8 mouse cellular contexts compared by ENCODE assay signal in the genomic region with DNA sequence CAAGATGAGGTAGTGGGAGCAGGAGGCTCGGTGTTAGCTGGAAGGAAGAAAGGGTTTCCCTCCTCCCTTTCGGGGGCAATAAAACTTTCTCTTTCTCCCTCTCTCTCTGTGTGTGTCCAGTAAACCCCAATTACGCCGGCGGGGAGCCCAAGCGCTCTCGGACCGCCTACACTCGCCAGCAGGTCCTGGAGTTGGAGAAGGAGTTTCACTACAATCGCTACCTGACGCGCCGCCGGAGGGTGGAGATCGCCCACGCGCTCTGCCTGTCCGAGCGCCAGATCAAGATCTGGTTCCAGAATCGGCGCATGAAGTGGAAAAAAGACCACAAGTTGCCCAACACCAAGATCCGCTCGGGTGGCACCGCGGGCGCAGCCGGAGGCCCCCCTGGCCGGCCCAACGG. TPM values are rescaled to one million over a fixed set of nuclear protein-coding genes. Genes with fewer than 3 reads are reported as not detected.
A peak's percentile ranks its signal among the peaks of the same experiment; 100 is the strongest.
DNase-seq lines count a peak whose midpoint lies in the region; ATAC-seq and TF ChIP-seq lines count a peak whose summit lies in the region.
"Had no signal": no experiment of that assay in that cellular context is flagged by ENCODE, and none has a peak within 500 bp of the region (broad histone marks: within the 10 kb centered on the region; RNA-seq: fewer than 3 reads in every experiment).

No protein-coding gene starts in this region.

- ATAC-seq in lung, postnatal 0 days = peak; percentile 15

- peak overlapping the region; percentile 95 for H3K27ac ChIP-seq in lung, postnatal 0 days (ENCODE audit: low read length)

- TF ChIP-seq EP300 in lung, postnatal 0 days (IDR thresholded peaks at IDR 0.05) = no peak

- peaks cover 30% of the 10 kb centered on the region for H3K4me1 ChIP-seq in E14TG2a.4 (replicated peaks; ENCODE audit: low read depth, low read length)
- H3K4me1 ChIP-seq in lung, postnatal 0 days (ENCODE audit: insufficient read depth, low read depth, low read length) = no peaks in the 10 kb centered on the region; the same call in 1 of the 2 replicates

- H3K4me3 ChIP-seq in E14TG2a.4 (replicated peaks; ENCODE audit: low read length) = peak overlapping the region; percentile 37; the same call in 1 of the 2 replicates
- peak overlapping the region; percentile 60 for H3K4me3 ChIP-seq in lung, postnatal 0 days (ENCODE audit: low read depth, low read length)

- TF ChIP-seq CTCF in E14TG2a.4 (conservative IDR thresholded peaks at IDR 0.05; ENCODE audit: low read length) = no peak
- no peak for TF ChIP-seq CTCF in lung, postnatal 0 days (IDR thresholded peaks at IDR 0.05)

- no peaks in the 10 kb centered on the region for H3K9me3 ChIP-seq in E14TG2a.4 (ENCODE audit: low read length)
- no peaks in the 10 kb centered on the region for H3K9me3 ChIP-seq in lung, postnatal 0 days (ENCODE audit: low read length)

- WGBS in lung, postnatal 0 days = 2% methylated on average over 29 of the region's 29 CpGs

- intact Hi-C loops in left cerebral cortex, postnatal 36 days (cut with DNase I) = loop anchor here (10.0 kb wide), 1 partner anchor 315 kb away; the partner anchor contains the start of gene Igf2bp1

- peak; percentile 72 for DNase-seq in adrenal gland, postnatal 10 days
- peak; percentile 70 for DNase-seq in kidney, adult 11 months
- no peak for DNase-seq in lung, postnatal 0 days (ENCODE audit: low spot score)
- DNase-seq in left cerebral cortex, postnatal 36 days (ENCODE audit: low spot score in 2 of 2) = no peak
- DNase-seq in cerebellum, postnatal 36 days = no peak
- no peak for DNase-seq in cerebellum, adult 9-11 months
- DNase-seq: cerebellum, adult 18-20 months had no signal

- peak overlapping the region; percentile 64 for H3K9ac ChIP-seq in lung, postnatal 0 days (replicated peaks; ENCODE audit: low read depth)

- H3K36me3 ChIP-seq in E14TG2a.4 (ENCODE audit: insufficient read depth, low read length) = no peaks in the 10 kb centered on the region
- H3K36me3 ChIP-seq in lung, postnatal 0 days (ENCODE audit: insufficient read depth, low read length) = no peaks in the 10 kb centered on the region

- peak overlapping the region; percentile 79 for H3K4me2 ChIP-seq in lung, postnatal 0 days (replicated peaks; ENCODE audit: low read depth, low read length)

- H3K27me3 ChIP-seq in E14TG2a.4 (ENCODE audit: insufficient read depth, low read length) = peaks cover 98% of the 10 kb centered on the region
- 0 out of 2 replicates have a peak, but pooled peaks cover 6% of the 10 kb centered on the region for H3K27me3 ChIP-seq in lung, postnatal 0 days (replicated peaks; ENCODE audit: insufficient read depth, low read length)

RNA-seq across cellular contexts. Expression of gene Hoxb4, which starts 1.8 kb away (rescaled TPM):
- 10 to 100 TPM in 1 of 2 experiments, 1 to 10 TPM in 1; 8.4 to 15.9 TPM for total RNA-seq in adrenal gland, postnatal 10 days (2021)
- polyA plus RNA-seq in lung, postnatal 0 days (2015; fragmentation: Nextera tagmentation; extraction: Ambion mirVana) = 2.6 and 3.0 TPM in 2 replicates
- total RNA-seq in left cerebral cortex, postnatal 36 days (2021) = not detected

RNA-seq across cellular contexts. Expression of gene Hoxb3, which starts 3.2 kb away (rescaled TPM):
- total RNA-seq in adrenal gland, postnatal 10 days (2021) = 10 to 100 TPM; 13.7 to 24.8 TPM
- 1.5 and 2.2 TPM in 2 replicates for polyA plus RNA-seq in lung, postnatal 0 days (2015; fragmentation: Nextera tagmentation; extraction: Ambion mirVana)
- total RNA-seq in left cerebral cortex, postnatal 36 days (2021) = not detected

RNA-seq across cellular contexts. Expression of gene Hoxb5, which starts 16.8 kb away (rescaled TPM):
- total RNA-seq in adrenal gland, postnatal 10 days (2021) = 10 to 100 TPM; 12.1 to 17.1 TPM
- polyA plus RNA-seq in lung, postnatal 0 days (2015; fragmentation: Nextera tagmentation; extraction: Ambion mirVana) = 16.8 and 17.3 TPM in 2 replicates
- not detected for total RNA-seq in left cerebral cortex, postnatal 36 days (2021)

RNA-seq across cellular contexts. Expression of gene Hoxb6, which starts 27.6 kb away (rescaled TPM):
- total RNA-seq in adrenal gland, postnatal 10 days (2021) = 10 to 100 TPM; 23.6 to 29.8 TPM
- polyA plus RNA-seq in lung, postnatal 0 days (2015; fragmentation: Nextera tagmentation; extraction: Ambion mirVana) = 7.3 and 7.4 TPM in 2 replicates
- total RNA-seq in left cerebral cortex, postnatal 36 days (2021) = not detected

RNA-seq across cellular contexts. Expression of gene Hoxb2, which starts 30.4 kb away (rescaled TPM):
- total RNA-seq in adrenal gland, postnatal 10 days (2021) = 10 to 100 TPM; 16.3 to 16.7 TPM
- 16.5 and 16.9 TPM in 2 replicates for polyA plus RNA-seq in lung, postnatal 0 days (2015; fragmentation: Nextera tagmentation; extraction: Ambion mirVana)
- not detected for total RNA-seq in left cerebral cortex, postnatal 36 days (2021)

Comparison
In these comparisons a context has a peak if more than half of its experiments do, and no peak if none do; other contexts are left out.
1. DNase-seq: peak in adrenal gland, postnatal 10 days (single experiment) and kidney, adult 11 months (single experiment); none in lung, postnatal 0 days (single experiment), left cerebral cortex, postnatal 36 days (0 of 2), cerebellum, postnatal 36 days (0 of 2) and cerebellum, adult 9-11 months (single experiment).
2. RNA of gene Hoxb4, which starts 1.8 kb away (total RNA-seq): 8.4 to 15.9 TPM in adrenal gland, postnatal 10 days; not detected in left cerebral cortex, postnatal 36 days; every median in the first group is over 4 times any median in the second.
3. RNA of gene Hoxb3, which starts 3.2 kb away (total RNA-seq): 13.7 to 24.8 TPM in adrenal gland, postnatal 10 days; not detected in left cerebral cortex, postnatal 36 days; every median in the first group is over 10 times any median in the second.
4. RNA of gene Hoxb5, which starts 16.8 kb away (total RNA-seq): 12.1 to 17.1 TPM in adrenal gland, postnatal 10 days; not detected in left cerebral cortex, postnatal 36 days; every median in the first group is over 10 times any median in the second.